Mouse (Mus musculus) E14TG2a.4 (cell line): ENCODE data around the gene Inpp4b.

Source experiments
- H3K27me3 ChIP-seq: 2 replicates; pipeline ENCODE4 v1.6.1; 2014; ENCODE audit warnings: low read length, control low read depth; ENCODE audit not compliant: insufficient read depth
- H3K36me3 ChIP-seq: 2 replicates; pipeline ENCODE4 v1.6.1; 2014; ENCODE audit warnings: low read length, control low read depth; ENCODE audit not compliant: insufficient read depth
- H3K4me1 ChIP-seq: replicated peaks from 2 replicates; pipeline ENCODE4 v1.6.1; 2014; ENCODE audit warnings: low read depth, low read length, control low read depth
- H3K4me3 ChIP-seq: replicated peaks from 2 replicates; pipeline ENCODE4 v1.5.1; 2014; ENCODE audit warnings: mild to moderate bottlenecking, low read length
- H3K9me3 ChIP-seq: 2 replicates; pipeline ENCODE4 v1.6.1; 2014; ENCODE audit warnings: low read length, control low read depth
- CTCF ChIP-seq: conservative IDR thresholded peaks from 2 replicates; pipeline ENCODE4 v1.5.1; 2014; ENCODE audit warnings: low read length
- NANOG ChIP-seq: IDR thresholded peaks from 2 replicates; pipeline ENCODE4 v1.6.1; 2014; ENCODE audit warnings: borderline replicate concordance, low read length, mixed read lengths
- POU5F1 ChIP-seq: IDR thresholded peaks from 2 replicates; pipeline ENCODE4 v1.6.1; 2014; ENCODE audit warnings: low read length, borderline replicate concordance

Inpp4b gene

GRCm38 (mm10) chr8:81342236-81342998 lies at the start of gene Inpp4b:
Inpp4b (plus strand) TSS chr8:81342556.
- no peaks in the 10 kb centered on the region for H3K36me3 ChIP-seq
- H3K9me3 ChIP-seq: peaks cover 42% of the 10 kb centered on the region
- no peak for TF ChIP-seq CTCF
- TF ChIP-seq NANOG: no peak
- no peak for TF ChIP-seq POU5F1
- peaks cover 33% of the 10 kb centered on the region for H3K27me3 ChIP-seq
- peak within 1 kb of the TSS; percentile 80 for H3K4me3 ChIP-seq
- H3K4me1 ChIP-seq: peaks cover 4% of the 10 kb centered on the region

- Histone ChIP-seq H3K4me1 (no peaks in the 10 kb centered on the region), H3K27me3 (peaks cover 1% of the 10 kb centered on the region; the same call in 1 of the 2 replicates), H3K9me3 (peaks cover 46% of the 10 kb centered on the region), H3K4me3 (no peak overlapping the region), H3K36me3 (no peaks in the 10 kb centered on the region)
- TF ChIP-seq CTCF (no peak), NANOG (no peak), POU5F1 (no peak)
These were observed 7.1 kb upstream of the Inpp4b start for GRCm38 (mm10) chr8:81335250-81335649.

- TF ChIP-seq CTCF: no peak
- TF ChIP-seq POU5F1: no peak
- TF ChIP-seq NANOG: no peak
- Histone ChIP-seq H3K9me3 (peaks cover 51% of the 10 kb centered on the region), H3K4me3 (no peak overlapping the region), H3K36me3 (no peaks in the 10 kb centered on the region), H3K27me3 (peaks cover 33% of the 10 kb centered on the region), H3K4me1 (peaks cover 4% of the 10 kb centered on the region)
These were observed 1.2 kb upstream of the Inpp4b start for GRCm38 (mm10) chr8:81341191-81341590.

GRCm38 (mm10) chr8:81341591-81342235 lies 643 bp upstream of the Inpp4b start:
- Histone ChIP-seq H3K36me3 (no peaks in the 10 kb centered on the region), H3K4me3 (peak overlapping the region; percentile 80), H3K9me3 (peaks cover 46% of the 10 kb centered on the region), H3K4me1 (peaks cover 4% of the 10 kb centered on the region), H3K27me3 (peaks cover 33% of the 10 kb centered on the region)
- TF ChIP-seq CTCF (no peak), POU5F1 (no peak), NANOG (no peak)

- TF ChIP-seq CTCF (no peak), NANOG (no peak), POU5F1 (no peak)
- peaks cover 33% of the 10 kb centered on the region for H3K27me3 ChIP-seq
- peaks cover 38% of the 10 kb centered on the region for H3K9me3 ChIP-seq
- H3K4me3 ChIP-seq: peak overlapping the region; percentile 80
- H3K36me3 ChIP-seq: no peaks in the 10 kb centered on the region
- peaks cover 4% of the 10 kb centered on the region for H3K4me1 ChIP-seq
These were observed 595 bp downstream of the Inpp4b start for GRCm38 (mm10) chr8:81342999-81343302.

GRCm38 (mm10) chr8:81345170-81345697 lies 2.9 kb downstream of the Inpp4b start:
- Histone ChIP-seq H3K36me3 (no peaks in the 10 kb centered on the region), H3K27me3 (peaks cover 32% of the 10 kb centered on the region), H3K9me3 (peaks cover 16% of the 10 kb centered on the region), H3K4me1 (peaks cover 4% of the 10 kb centered on the region), H3K4me3 (no peak overlapping the region)
- no peak for TF ChIP-seq CTCF
- TF ChIP-seq POU5F1: no peak
- TF ChIP-seq NANOG: no peak

- H3K4me1 ChIP-seq: no peaks in the 10 kb centered on the region
- TF ChIP-seq NANOG (no peak), CTCF (peak; percentile 73), POU5F1 (no peak)
- H3K4me3 ChIP-seq: no peak overlapping the region
- no peaks in the 10 kb centered on the region for H3K9me3 ChIP-seq
- H3K27me3 ChIP-seq: no peaks in the 10 kb centered on the region
- H3K36me3 ChIP-seq: no peaks in the 10 kb centered on the region
These were observed 7.1 kb downstream of the Inpp4b start for GRCm38 (mm10) chr8:81349452-81349851.

- Histone ChIP-seq H3K9me3 (no peaks in the 10 kb centered on the region), H3K4me1 (0 out of 2 replicates have a peak, but pooled peaks cover 3% of the 10 kb centered on the region), H3K36me3 (no peaks in the 10 kb centered on the region), H3K27me3 (no peaks in the 10 kb centered on the region), H3K4me3 (no peak overlapping the region)
- TF ChIP-seq NANOG (no peak), POU5F1 (no peak), CTCF (no peak)
These were observed 11.1 kb downstream of the Inpp4b start for GRCm38 (mm10) chr8:81353460-81353859.
